Mouse (Mus musculus): ENCODE data around the gene Lix1l. TPM values are rescaled to one million over a fixed set of nuclear protein-coding genes. Genes with fewer than 3 reads are reported as not detected.

The Lix1l gene
- polyA plus RNA-seq, 1 experiment, result 30.2 TPM

DNA sequence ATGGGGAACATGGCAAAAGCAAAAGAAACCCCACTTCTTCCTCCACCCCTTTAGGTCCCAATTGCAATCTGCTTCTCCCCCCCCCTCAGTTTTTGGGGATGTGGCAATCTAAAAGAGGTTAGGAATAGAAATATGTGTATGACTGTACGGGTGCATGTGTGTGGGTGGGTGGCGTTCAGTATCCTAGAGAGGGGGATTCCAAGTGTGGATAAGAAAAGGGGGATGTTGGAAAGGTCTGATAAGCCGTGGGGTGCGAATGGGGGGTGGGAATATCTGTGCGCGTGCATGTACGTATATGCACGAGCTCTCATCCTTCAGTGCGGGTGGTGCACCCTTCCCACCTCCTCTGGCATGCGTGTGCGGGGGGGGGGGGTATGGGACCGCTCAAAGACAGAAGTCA is 4.1 kb upstream of the Lix1l start:
- peak overlapping the region; percentile 50 for H3ac ChIP-seq (ENCODE audit: control insufficient read depth, insufficient read length)
- peaks cover 14% of the 10 kb centered on the region for H3K79me2 ChIP-seq (ENCODE audit: control insufficient read depth, insufficient read depth)
- H3K27me3 ChIP-seq (ENCODE audit: control insufficient read depth, insufficient read depth, insufficient read length), result no peaks in the 10 kb centered on the region
- no peaks in the 10 kb centered on the region for H3K36me3 ChIP-seq (ENCODE audit: control insufficient read depth, insufficient read depth)
- TF ChIP-seq SRF (IDR thresholded peaks at IDR 0.05; ENCODE audit: control insufficient read depth, insufficient read length, low read depth) (no peak), E2F4 (IDR thresholded peaks at IDR 0.05; ENCODE audit: insufficient read depth) (no peak), POLR2A (IDR thresholded peaks at IDR 0.05; ENCODE audit: insufficient read length, low read depth) (no peak), TCF3 (IDR thresholded peaks at IDR 0.05; ENCODE audit: insufficient read length, low read depth) (no peak), MYOG (IDR thresholded peaks at IDR 0.05; ENCODE audit: control insufficient read depth in 1 of 3, insufficient read depth in 1 of 3, insufficient read length in 2 of 3, low read depth in 2 of 3) (no peak), CEBPB (IDR thresholded peaks at IDR 0.05; ENCODE audit: insufficient read depth, poor library complexity, severe bottlenecking) (no peak), USF1 (IDR thresholded peaks at IDR 0.05; ENCODE audit: low read depth) (no peak), POLR2AphosphoS2 (IDR thresholded peaks at IDR 0.05; ENCODE audit: insufficient read length, low read depth) (no peak), MAX (IDR thresholded peaks at IDR 0.05; ENCODE audit: low read depth) (no peak), REST (IDR thresholded peaks at IDR 0.05; ENCODE audit: insufficient read depth, insufficient read length) (no peak), MYOD1 (IDR thresholded peaks at IDR 0.05; ENCODE audit: control insufficient read depth in 1 of 3, insufficient read length in 2 of 3, low read depth in 2 of 3) (no peak), TCF12 (IDR thresholded peaks at IDR 0.05; ENCODE audit: insufficient read depth, poor library complexity, severe bottlenecking) (no peak)
- H3K4me2 ChIP-seq (ENCODE audit: low read depth), result peak overlapping the region; percentile 98
- H3K4me3 ChIP-seq, result peak overlapping the region; percentile 51

DNA sequence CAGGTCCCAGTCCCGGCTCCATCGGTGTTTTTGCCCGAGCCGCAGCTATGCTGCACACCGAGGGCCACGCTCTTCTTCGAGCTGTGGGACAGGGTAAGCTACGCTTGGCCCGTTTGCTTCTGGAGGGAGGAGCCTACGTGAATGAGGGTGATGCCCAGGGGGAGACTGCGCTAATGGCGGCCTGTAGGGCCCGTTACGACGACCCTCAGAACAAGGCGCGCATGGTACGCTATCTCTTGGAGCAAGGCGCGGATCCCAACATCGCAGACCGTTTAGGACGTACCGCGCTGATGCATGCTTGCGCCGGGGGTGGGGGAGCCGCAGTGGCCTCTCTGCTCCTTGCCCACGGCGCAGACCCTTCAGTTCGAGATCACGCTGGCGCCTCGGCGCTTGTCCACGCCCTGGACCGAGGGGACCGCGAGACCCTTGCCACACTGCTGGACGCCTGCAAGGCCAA is 3.5 kb upstream of the Lix1l start:
- Histone ChIP-seq H3K36me3 (ENCODE audit: control insufficient read depth, insufficient read depth) (no peaks in the 10 kb centered on the region), H3K4me3 (peak overlapping the region; percentile 51), H3K27me3 (ENCODE audit: control insufficient read depth, insufficient read depth, insufficient read length) (no peaks in the 10 kb centered on the region), H3K79me2 (ENCODE audit: control insufficient read depth, insufficient read depth) (peaks cover 18% of the 10 kb centered on the region), H3K4me2 (ENCODE audit: low read depth) (peak overlapping the region; percentile 98), H3ac (ENCODE audit: control insufficient read depth, insufficient read length) (peak overlapping the region; percentile 50)
- TF ChIP-seq REST (IDR thresholded peaks at IDR 0.05; ENCODE audit: insufficient read depth, insufficient read length) (peak; percentile 1), POLR2AphosphoS2 (IDR thresholded peaks at IDR 0.05; ENCODE audit: insufficient read length, low read depth) (peak; percentile 15), POLR2A (IDR thresholded peaks at IDR 0.05; ENCODE audit: insufficient read length, low read depth) (no peak)

DNA sequence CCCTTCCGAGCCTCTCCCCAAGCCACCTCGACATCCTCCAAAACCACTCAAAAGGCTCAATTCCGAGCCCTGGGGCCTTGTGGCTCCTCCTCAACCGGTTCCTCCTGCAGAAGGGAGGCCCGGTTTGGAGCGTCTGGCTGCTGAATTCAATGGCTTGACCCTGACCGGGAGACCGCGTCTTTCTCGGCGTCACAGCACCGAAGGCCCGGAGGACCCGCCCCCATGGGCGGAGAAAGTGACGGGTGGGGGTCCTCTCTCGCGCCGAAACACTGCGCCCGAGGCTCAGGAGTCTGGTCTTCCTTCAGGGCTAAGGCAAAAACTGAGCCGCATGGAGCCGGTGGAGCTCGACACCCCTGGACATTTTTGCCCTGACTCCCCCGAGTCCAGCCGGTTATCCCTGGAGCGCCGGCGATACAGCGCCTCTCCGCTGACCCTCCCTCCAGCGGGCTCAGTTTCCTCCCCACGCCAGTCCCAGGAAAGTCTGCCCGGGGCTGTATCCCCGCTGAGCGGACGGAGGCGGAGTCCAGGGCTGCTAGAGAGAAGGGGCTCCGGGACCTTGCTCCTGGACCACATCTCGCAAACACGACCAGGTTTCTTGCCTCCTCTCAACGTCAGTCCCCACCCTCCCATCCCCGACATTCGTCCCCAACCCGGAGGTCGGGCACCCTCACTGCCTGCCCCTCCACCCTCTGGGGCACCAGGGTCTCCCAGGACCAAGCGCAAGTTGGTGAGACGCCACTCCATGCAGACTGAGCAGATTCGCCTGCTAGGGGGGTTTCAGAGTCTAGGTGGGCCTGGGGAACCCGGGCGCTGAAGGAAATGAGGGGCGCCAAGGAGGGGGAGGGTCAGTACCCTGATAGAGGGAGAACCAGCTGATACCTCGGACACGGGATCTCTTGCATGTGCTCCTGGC is 2.5 kb upstream of the Lix1l start:
- Histone ChIP-seq H3K4me3 (peak overlapping the region; percentile 51), H3K79me2 (ENCODE audit: control insufficient read depth, insufficient read depth) (peaks cover 21% of the 10 kb centered on the region), H3K36me3 (ENCODE audit: control insufficient read depth, insufficient read depth) (peaks cover under 1% of the 10 kb centered on the region), H3K4me2 (ENCODE audit: low read depth) (peak overlapping the region; percentile 98), H3K27me3 (ENCODE audit: control insufficient read depth, insufficient read depth, insufficient read length) (no peaks in the 10 kb centered on the region), H3ac (ENCODE audit: control insufficient read depth, insufficient read length) (peak overlapping the region; percentile 50)
- no peak for TF ChIP-seq TCF3 (IDR thresholded peaks at IDR 0.05; ENCODE audit: insufficient read length, low read depth)
- peak; percentile 25 for TF ChIP-seq POLR2A (IDR thresholded peaks at IDR 0.05; ENCODE audit: insufficient read length, low read depth)
- TF ChIP-seq POLR2AphosphoS2 (IDR thresholded peaks at IDR 0.05; ENCODE audit: insufficient read length, low read depth), result peak; percentile 26
- no peak for TF ChIP-seq TCF12 (IDR thresholded peaks at IDR 0.05; ENCODE audit: insufficient read depth, poor library complexity, severe bottlenecking)
- no peak for TF ChIP-seq MYOD1 (IDR thresholded peaks at IDR 0.05; ENCODE audit: control insufficient read depth in 1 of 3, insufficient read length in 2 of 3, low read depth in 2 of 3)
- no peak for TF ChIP-seq MAX (IDR thresholded peaks at IDR 0.05; ENCODE audit: low read depth)
- no peak for TF ChIP-seq CEBPB (IDR thresholded peaks at IDR 0.05; ENCODE audit: insufficient read depth, poor library complexity, severe bottlenecking)
- no peak for TF ChIP-seq REST (IDR thresholded peaks at IDR 0.05; ENCODE audit: insufficient read depth, insufficient read length)
- TF ChIP-seq SRF (IDR thresholded peaks at IDR 0.05; ENCODE audit: control insufficient read depth, insufficient read length, low read depth), result no peak
- no peak for TF ChIP-seq E2F4 (IDR thresholded peaks at IDR 0.05; ENCODE audit: insufficient read depth)

DNA sequence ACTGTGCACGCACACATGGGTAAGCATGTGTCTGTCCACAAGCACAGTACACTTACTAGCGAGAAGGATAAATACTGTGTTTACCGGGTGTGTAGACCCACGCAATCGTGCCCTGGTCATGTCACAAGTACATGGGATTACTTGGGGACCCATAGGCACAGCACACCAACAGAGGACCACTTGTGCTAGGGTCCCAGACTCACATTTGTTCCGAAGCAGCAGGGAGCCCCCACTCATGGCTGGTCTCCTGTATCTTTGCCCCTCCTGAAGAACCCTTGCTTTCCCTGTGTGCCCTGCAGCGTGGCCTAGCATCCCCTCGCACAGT is 1.9 kb upstream of the Lix1l start:
- Histone ChIP-seq H3K4me3 (peak overlapping the region; percentile 51), H3K27me3 (ENCODE audit: control insufficient read depth, insufficient read depth, insufficient read length) (no peaks in the 10 kb centered on the region), H3K4me2 (ENCODE audit: low read depth) (no peak overlapping the region), H3K79me2 (ENCODE audit: control insufficient read depth, insufficient read depth) (peaks cover 27% of the 10 kb centered on the region), H3ac (ENCODE audit: control insufficient read depth, insufficient read length) (no peak overlapping the region), H3K36me3 (ENCODE audit: control insufficient read depth, insufficient read depth) (peaks cover 6% of the 10 kb centered on the region)
- no peak for TF ChIP-seq TCF3 (IDR thresholded peaks at IDR 0.05; ENCODE audit: insufficient read length, low read depth)
- TF ChIP-seq CEBPB (IDR thresholded peaks at IDR 0.05; ENCODE audit: insufficient read depth, poor library complexity, severe bottlenecking), result no peak
- TF ChIP-seq MYOD1 (IDR thresholded peaks at IDR 0.05; ENCODE audit: control insufficient read depth in 1 of 3, insufficient read length in 2 of 3, low read depth in 2 of 3), result no peak
- no peak for TF ChIP-seq E2F4 (IDR thresholded peaks at IDR 0.05; ENCODE audit: insufficient read depth)
- TF ChIP-seq TCF12 (IDR thresholded peaks at IDR 0.05; ENCODE audit: insufficient read depth, poor library complexity, severe bottlenecking), result no peak
- no peak for TF ChIP-seq MAX (IDR thresholded peaks at IDR 0.05; ENCODE audit: low read depth)
- TF ChIP-seq SRF (IDR thresholded peaks at IDR 0.05; ENCODE audit: control insufficient read depth, insufficient read length, low read depth), result no peak
- TF ChIP-seq REST (IDR thresholded peaks at IDR 0.05; ENCODE audit: insufficient read depth, insufficient read length), result no peak
- no peak for TF ChIP-seq POLR2A (IDR thresholded peaks at IDR 0.05; ENCODE audit: insufficient read length, low read depth)
- no peak for TF ChIP-seq POLR2AphosphoS2 (IDR thresholded peaks at IDR 0.05; ENCODE audit: insufficient read length, low read depth)
- no peak for TF ChIP-seq MYOG (IDR thresholded peaks at IDR 0.05; ENCODE audit: control insufficient read depth in 1 of 3, insufficient read depth in 1 of 3, insufficient read length in 2 of 3, low read depth in 2 of 3)
- TF ChIP-seq USF1 (IDR thresholded peaks at IDR 0.05; ENCODE audit: low read depth), result no peak

Data from myocyte (in vitro differentiated cells).